Mouse (Mus musculus): ENCODE data around the gene Fgb. TPM values are rescaled to one million over a fixed set of nuclear protein-coding genes. Genes with fewer than 3 reads are reported as not detected.

Gene Fgb
- total RNA-seq, 2 experiments from 2014 or later = 122 to 356 TPM

Other genes with a start within 250 kb of the Fgb start
- gene Rbm46, start 173.4 kb downstream of the Fgb start, total RNA-seq (2021) = 1 to 10 TPM; 1.1 to 1.2 TPM
- 1 to 10 TPM; 1.1 to 1.4 TPM for gene Lrat, start 145.9 kb downstream of the Fgb start, total RNA-seq (2021)
- gene Fgg, start 42.1 kb downstream of the Fgb start, total RNA-seq (2021) = 100 to 1,000 TPM; 236 to 622 TPM
- 100 to 1,000 TPM; 274 to 777 TPM for gene Fga, start 23.8 kb downstream of the Fgb start, total RNA-seq (2021)
- gene Plrg1, start 5.7 kb upstream of the Fgb start, total RNA-seq (2021) = 10 to 100 TPM; 44.2 to 45.3 TPM
- gene Dchs2, start 78.1 kb upstream of the Fgb start, total RNA-seq (2021) = 1 to 10 TPM; 1.7 to 2.4 TPM

Measured in adrenal gland, postnatal 10 days (tissue).